Mouse (Mus musculus) kidney, adult 2 months (tissue): ENCODE data around the gene Asic1.

Experiments used
- CTCF ChIP-seq: fragments of 200-500 bp; conservative IDR thresholded peaks from 2 replicates; pipeline ENCODE4 v1.5.1; 2011; ENCODE audit warnings: low read depth, mild to moderate bottlenecking, control low read depth, low read length, moderate library complexity, mixed read lengths; ENCODE audit not compliant: insufficient read depth, insufficient read length
- POLR2A ChIP-seq: fragments of 200-500 bp; IDR thresholded peaks from one replicate; pipeline ENCODE4 v1.6.1; 2011; ENCODE audit warnings: low read depth, low read length, control low read depth

- TF ChIP-seq CTCF (no peak), POLR2A (no peak)
Observed at GRCm38 (mm10) chr15:99643832-99644231, 26.3 kb upstream of the Asic1 start.
